Mouse (Mus musculus): ENCODE results near the gene Cacna2d2. TPM values are rescaled to one million over a fixed set of nuclear protein-coding genes. Genes with fewer than 3 reads are reported as not detected.

Gene Cacna2d2
- polyA plus RNA-seq (2015; fragmentation: Nextera tagmentation; extraction: Ambion mirVana) = 0.76 and 1.1 TPM in 2 replicates

DNA sequence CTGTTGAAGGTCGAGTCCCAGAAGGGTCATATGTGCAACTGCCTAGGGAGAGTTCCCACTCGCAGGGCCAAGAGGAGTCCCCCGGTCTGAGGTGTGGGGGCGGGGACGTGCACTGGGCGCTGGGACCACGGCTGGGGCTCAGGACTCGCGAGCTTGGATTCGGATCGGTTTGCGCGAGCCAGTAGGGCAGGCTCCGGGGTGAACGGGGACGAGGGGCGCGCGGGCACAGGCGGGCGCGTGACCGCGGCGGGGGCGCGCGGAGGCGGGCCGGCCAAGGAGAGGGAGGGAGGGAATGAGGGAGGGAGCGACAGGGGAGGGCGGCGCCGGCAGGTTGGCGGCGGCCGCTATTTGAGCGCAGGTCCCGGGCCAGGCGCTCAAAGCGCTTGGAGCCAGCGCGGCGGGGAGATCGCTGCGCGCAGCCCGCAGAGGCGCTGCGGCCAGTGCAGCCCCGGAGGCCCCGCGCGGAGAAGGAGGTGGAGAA lies at the start of gene Cacna2d2:
Cacna2d2 (plus strand) TSS at position 122 of the 481 bp plus-strand sequence.
- Histone ChIP-seq H3K4me2 (peak within 1 kb of the TSS; percentile 90), H3K27me3 (peaks cover 85% of the 10 kb centered on the region), H3K27ac (no peak within 1 kb of the TSS), H3K9ac (peak within 1 kb of the TSS; percentile 72), H3K9me3 (no peaks in the 10 kb centered on the region), H3K4me1 (peaks cover 9% of the 10 kb centered on the region), H3K36me3 (no peaks in the 10 kb centered on the region), H3K4me3 (peak within 1 kb of the TSS; percentile 67)
- WGBS = 1% methylated on average over 51 of the region's 54 CpGs
- 0 out of 2 replicates have a peak, but pooled peaks have one; percentile 46 for ATAC-seq (ENCODE audit: insufficient number of reproducible peaks, insufficient read depth, low FRiP score, low TSS enrichment, low read depth)

- 40% methylated on average over 1 of the region's 1 CpGs for WGBS
- Histone ChIP-seq H3K9ac (0 out of 2 replicates have a peak overlapping the region, but pooled peaks have one; percentile 3), H3K36me3 (no peaks in the 10 kb centered on the region), H3K4me2 (no peak overlapping the region), H3K4me3 (no peak overlapping the region), H3K27ac (no peak overlapping the region), H3K27me3 (peaks cover 21% of the 10 kb centered on the region), H3K9me3 (no peaks in the 10 kb centered on the region), H3K4me1 (no peaks in the 10 kb centered on the region)
- ATAC-seq (ENCODE audit: insufficient number of reproducible peaks, insufficient read depth, low FRiP score, low TSS enrichment, low read depth) = no peak
These were observed 44.6 kb upstream of the Cacna2d2 start for GRCm38 (mm10) chr9:107354826-107355225.

GRCm38 (mm10) chr9:107355870-107356765 lies 43.3 kb upstream of the Cacna2d2 start:
- no peaks in the 10 kb centered on the region for H3K4me1 ChIP-seq
- no peaks in the 10 kb centered on the region for H3K36me3 ChIP-seq
- H3K27ac ChIP-seq = no peak overlapping the region
- ATAC-seq (ENCODE audit: insufficient number of reproducible peaks, insufficient read depth, low FRiP score, low TSS enrichment, low read depth) = no peak
- H3K9ac ChIP-seq = no peak overlapping the region
- H3K27me3 ChIP-seq = peaks cover 21% of the 10 kb centered on the region
- no peak overlapping the region for H3K4me3 ChIP-seq
- 46% methylated on average over 7 of the region's 7 CpGs for WGBS
- H3K4me2 ChIP-seq = no peak overlapping the region
- no peaks in the 10 kb centered on the region for H3K9me3 ChIP-seq

GRCm38 (mm10) chr9:107357651-107358050 lies 41.8 kb upstream of the Cacna2d2 start:
- peaks cover 17% of the 10 kb centered on the region for H3K27me3 ChIP-seq
- 21% methylated on average over 5 of the region's 5 CpGs for WGBS
- H3K4me1 ChIP-seq = no peaks in the 10 kb centered on the region
- H3K27ac ChIP-seq = no peak overlapping the region
- H3K9me3 ChIP-seq = no peaks in the 10 kb centered on the region
- ATAC-seq (ENCODE audit: insufficient number of reproducible peaks, insufficient read depth, low FRiP score, low TSS enrichment, low read depth) = no peak
- H3K4me3 ChIP-seq = no peak overlapping the region
- H3K9ac ChIP-seq = no peak overlapping the region
- H3K36me3 ChIP-seq = no peaks in the 10 kb centered on the region
- H3K4me2 ChIP-seq = no peak overlapping the region

DNA sequence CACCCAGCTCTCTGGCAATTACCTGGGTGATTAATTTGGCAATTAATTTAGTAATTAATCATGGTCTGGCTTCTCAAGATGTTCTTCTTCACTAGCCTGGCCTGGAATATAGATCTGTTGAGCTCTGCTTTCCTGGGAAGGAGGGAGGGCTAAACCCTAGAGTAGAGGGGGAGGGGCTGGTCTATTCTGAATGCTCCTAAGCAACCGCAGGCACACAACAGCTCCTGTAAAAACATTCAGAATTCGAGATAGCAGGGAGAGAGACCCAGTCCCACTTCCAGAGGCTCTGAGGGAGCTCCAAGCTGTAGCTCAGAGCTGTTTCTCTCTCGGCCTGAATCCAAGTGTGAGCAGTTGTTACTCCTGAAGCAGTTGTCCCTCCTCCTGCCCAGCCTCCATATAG lies 38.4 kb upstream of the Cacna2d2 start:
- ATAC-seq (ENCODE audit: insufficient number of reproducible peaks, insufficient read depth, low FRiP score, low TSS enrichment, low read depth) = no peak
- Histone ChIP-seq H3K9ac (no peak overlapping the region), H3K4me3 (no peak overlapping the region), H3K4me1 (no peaks in the 10 kb centered on the region), H3K27me3 (peaks cover 9% of the 10 kb centered on the region), H3K36me3 (no peaks in the 10 kb centered on the region), H3K27ac (no peak overlapping the region), H3K4me2 (no peak overlapping the region), H3K9me3 (no peaks in the 10 kb centered on the region)
- WGBS = 17% methylated on average over 3 of the region's 3 CpGs

- no peak overlapping the region for H3K27ac ChIP-seq
- no peak overlapping the region for H3K4me2 ChIP-seq
- WGBS = 2% methylated on average over 3 of the region's 3 CpGs
- H3K9me3 ChIP-seq = no peaks in the 10 kb centered on the region
- H3K36me3 ChIP-seq = no peaks in the 10 kb centered on the region
- H3K9ac ChIP-seq = no peak overlapping the region
- H3K27me3 ChIP-seq = peaks cover 23% of the 10 kb centered on the region; the same call in 1 of the 2 replicates
- no peaks in the 10 kb centered on the region for H3K4me1 ChIP-seq
- H3K4me3 ChIP-seq = no peak overlapping the region
- ATAC-seq (ENCODE audit: insufficient number of reproducible peaks, insufficient read depth, low FRiP score, low TSS enrichment, low read depth) = no peak
These were observed 32.8 kb upstream of the Cacna2d2 start for GRCm38 (mm10) chr9:107366644-107367043.

DNA sequence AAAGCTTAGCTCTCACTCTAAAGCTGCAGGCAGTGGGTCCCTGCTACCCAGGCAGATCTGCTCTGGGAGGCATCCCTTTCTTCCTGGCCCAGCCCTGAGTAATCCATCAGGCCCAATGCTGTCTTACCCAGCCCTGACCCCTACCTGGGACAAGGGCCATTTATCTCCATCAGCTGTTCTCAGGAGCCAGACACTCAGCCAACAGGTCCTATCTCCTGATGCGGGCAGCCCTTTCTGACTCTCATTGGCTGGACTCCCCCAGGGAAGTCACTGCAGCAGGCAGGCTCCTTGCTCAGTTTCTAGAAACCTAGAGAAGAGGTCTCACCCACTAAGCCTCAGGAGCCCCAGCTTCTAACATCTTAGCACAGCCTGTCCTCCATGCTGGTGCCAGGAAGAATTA lies 31.1 kb upstream of the Cacna2d2 start:
- Histone ChIP-seq H3K4me3 (no peak overlapping the region), H3K9me3 (no peaks in the 10 kb centered on the region), H3K36me3 (no peaks in the 10 kb centered on the region), H3K4me2 (no peak overlapping the region), H3K27me3 (peaks cover 32% of the 10 kb centered on the region; the same call in 1 of the 2 replicates), H3K9ac (no peak overlapping the region), H3K4me1 (no peaks in the 10 kb centered on the region), H3K27ac (no peak overlapping the region)
- 96% methylated on average over 1 of the region's 1 CpGs for WGBS
- ATAC-seq (ENCODE audit: insufficient number of reproducible peaks, insufficient read depth, low FRiP score, low TSS enrichment, low read depth) = no peak

GRCm38 (mm10) chr9:107369270-107370105 lies 29.9 kb upstream of the Cacna2d2 start:
- H3K27ac ChIP-seq = no peak overlapping the region
- H3K27me3 ChIP-seq = peaks cover 43% of the 10 kb centered on the region
- H3K9me3 ChIP-seq = no peaks in the 10 kb centered on the region
- no peak overlapping the region for H3K9ac ChIP-seq
- no peak for ATAC-seq (ENCODE audit: insufficient number of reproducible peaks, insufficient read depth, low FRiP score, low TSS enrichment, low read depth)
- H3K4me3 ChIP-seq = no peak overlapping the region
- H3K36me3 ChIP-seq = no peaks in the 10 kb centered on the region
- H3K4me2 ChIP-seq = no peak overlapping the region
- WGBS = 34% methylated on average over 10 of the region's 10 CpGs
- no peaks in the 10 kb centered on the region for H3K4me1 ChIP-seq

DNA sequence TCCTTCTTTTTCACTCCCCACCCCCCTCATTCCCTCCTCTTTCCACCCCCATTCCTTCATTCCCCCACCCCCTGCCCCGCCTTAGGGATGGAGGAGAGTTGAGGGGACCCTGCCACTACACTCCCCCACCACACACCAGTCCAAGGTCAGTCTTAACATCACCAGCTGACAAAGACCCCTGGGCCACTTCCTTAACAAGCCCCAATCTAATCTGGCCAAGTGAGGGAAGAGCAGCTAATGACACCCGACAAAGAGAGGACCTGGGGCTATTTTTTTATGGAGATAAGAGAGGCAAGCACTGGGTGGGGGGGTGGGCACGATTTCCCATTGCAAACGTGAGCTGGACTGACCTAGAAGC lies 29.3 kb upstream of the Cacna2d2 start:
- no peak for ATAC-seq (ENCODE audit: insufficient number of reproducible peaks, insufficient read depth, low FRiP score, low TSS enrichment, low read depth)
- 12% methylated on average over 4 of the region's 4 CpGs for WGBS
- H3K4me2 ChIP-seq = no peak overlapping the region
- H3K4me3 ChIP-seq = no peak overlapping the region
- H3K9me3 ChIP-seq = no peaks in the 10 kb centered on the region
- H3K27ac ChIP-seq = no peak overlapping the region
- H3K9ac ChIP-seq = no peak overlapping the region
- no peaks in the 10 kb centered on the region for H3K36me3 ChIP-seq
- H3K27me3 ChIP-seq = peaks cover 46% of the 10 kb centered on the region
- H3K4me1 ChIP-seq = no peaks in the 10 kb centered on the region

DNA sequence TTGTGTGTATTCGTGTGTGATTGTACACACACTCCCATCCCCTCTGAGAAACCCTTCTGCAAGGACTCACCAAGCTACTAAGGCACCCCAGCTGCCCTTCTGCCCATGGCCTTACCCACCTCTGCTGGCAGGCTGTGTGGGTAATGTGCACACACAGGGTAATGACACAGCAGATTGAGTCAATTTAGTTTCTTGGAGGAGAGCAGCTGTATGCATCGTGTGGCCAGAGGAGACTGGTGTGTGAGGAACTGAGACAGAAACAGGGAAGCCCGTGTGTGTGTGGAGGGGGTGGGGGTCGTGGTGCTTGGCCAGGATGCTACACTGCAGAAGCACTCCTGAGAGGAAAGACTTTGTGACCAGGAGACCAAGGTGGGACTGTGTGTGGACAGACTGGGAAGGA lies 27.0 kb upstream of the Cacna2d2 start:
- no peaks in the 10 kb centered on the region for H3K4me1 ChIP-seq
- no peak overlapping the region for H3K4me2 ChIP-seq
- H3K9ac ChIP-seq = no peak overlapping the region
- H3K27me3 ChIP-seq = peaks cover 65% of the 10 kb centered on the region
- no peaks in the 10 kb centered on the region for H3K9me3 ChIP-seq
- ATAC-seq (ENCODE audit: insufficient number of reproducible peaks, insufficient read depth, low FRiP score, low TSS enrichment, low read depth) = no peak
- no peak overlapping the region for H3K4me3 ChIP-seq
- H3K36me3 ChIP-seq = no peaks in the 10 kb centered on the region
- WGBS = 43% methylated on average over 4 of the region's 4 CpGs
- H3K27ac ChIP-seq = no peak overlapping the region

DNA sequence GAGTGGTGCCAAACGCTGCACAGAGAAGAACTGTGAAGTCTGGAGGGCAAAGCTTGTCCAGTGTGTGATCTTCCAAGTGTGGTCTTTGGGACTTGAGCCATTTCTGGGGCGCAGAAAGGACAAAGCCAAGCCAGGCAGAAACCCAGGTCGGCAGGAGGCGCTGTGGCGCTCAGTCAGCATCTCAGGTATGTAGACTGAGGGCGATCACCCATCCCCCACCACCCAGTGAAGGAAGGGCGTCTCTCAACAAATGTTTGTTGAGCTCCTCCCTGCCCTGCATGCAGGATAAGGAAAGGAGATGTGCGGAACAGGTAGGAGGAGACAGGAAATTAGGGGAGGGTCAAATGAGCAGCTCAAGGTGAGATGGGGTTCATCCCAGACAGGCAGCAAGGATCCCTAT lies 24.8 kb upstream of the Cacna2d2 start:
- WGBS = 4% methylated on average over 8 of the region's 8 CpGs
- no peak overlapping the region for H3K4me3 ChIP-seq

More for the DNA sequence above, 24.8 kb upstream of the Cacna2d2 start:
- no peaks in the 10 kb centered on the region for H3K9me3 ChIP-seq
- no peaks in the 10 kb centered on the region for H3K36me3 ChIP-seq
- no peak overlapping the region for H3K27ac ChIP-seq
- peaks cover 3% of the 10 kb centered on the region for H3K4me1 ChIP-seq
- no peak overlapping the region for H3K9ac ChIP-seq
- no peak overlapping the region for H3K4me2 ChIP-seq
- H3K27me3 ChIP-seq = peaks cover 80% of the 10 kb centered on the region
- no peak for ATAC-seq (ENCODE audit: insufficient number of reproducible peaks, insufficient read depth, low FRiP score, low TSS enrichment, low read depth)
